Mouse (Mus musculus) embryo, embryonic 10 days (tissue): ENCODE measurements around the gene Arfgef2.

Experiments
- DNase-seq: peaks from one replicate; pipeline ENCODE4 v3.0.0-alpha.2; 2015; ENCODE audit warnings: low spot score

Gene Arfgef2

DNA sequence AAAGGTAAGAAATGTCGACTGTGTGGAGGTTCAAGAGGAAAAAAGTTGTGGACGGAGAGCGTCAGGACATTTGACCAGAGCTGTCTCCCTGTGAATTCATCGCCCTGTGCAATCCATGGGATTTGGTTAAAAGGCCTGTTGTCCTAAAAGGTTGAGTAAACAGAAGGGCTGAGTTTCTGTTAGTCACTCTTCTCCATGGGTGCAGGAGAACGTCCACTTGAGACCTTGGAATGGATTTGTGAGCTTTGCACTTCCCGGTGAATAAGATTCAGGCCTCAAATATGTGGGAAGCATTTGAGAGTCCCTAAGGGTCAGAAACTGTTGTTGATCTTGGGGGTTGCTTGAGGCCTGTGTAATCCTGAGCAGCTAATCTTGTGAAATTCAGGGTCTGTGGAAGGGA is 1.4 kb downstream of the Arfgef2 start:
- no peak for DNase-seq

DNA sequence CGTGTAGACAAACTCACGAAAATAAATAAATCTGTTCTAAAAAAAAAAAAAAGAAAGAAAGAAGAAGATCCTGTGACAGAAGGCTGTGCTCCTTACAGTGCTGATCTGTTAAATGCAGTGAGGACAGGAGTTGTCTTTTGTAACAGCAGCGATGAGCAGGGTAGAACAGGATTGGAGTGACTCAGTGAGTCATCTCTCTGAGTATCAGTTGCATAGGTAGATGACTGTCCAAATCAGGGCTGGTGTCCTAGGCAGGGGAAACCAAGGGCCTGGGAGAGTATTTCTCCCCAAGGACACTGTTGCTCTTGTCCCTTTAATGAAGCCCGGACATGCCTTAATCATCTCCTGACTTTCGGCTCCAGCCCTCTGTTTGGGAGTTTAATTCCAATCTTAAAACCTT is 4.1 kb downstream of the Arfgef2 start:
- DNase-seq = no peak

- no peak for DNase-seq
Measured at GRCm38 (mm10) chr2:166810821-166811220, 5.4 kb downstream of the Arfgef2 start.

DNA sequence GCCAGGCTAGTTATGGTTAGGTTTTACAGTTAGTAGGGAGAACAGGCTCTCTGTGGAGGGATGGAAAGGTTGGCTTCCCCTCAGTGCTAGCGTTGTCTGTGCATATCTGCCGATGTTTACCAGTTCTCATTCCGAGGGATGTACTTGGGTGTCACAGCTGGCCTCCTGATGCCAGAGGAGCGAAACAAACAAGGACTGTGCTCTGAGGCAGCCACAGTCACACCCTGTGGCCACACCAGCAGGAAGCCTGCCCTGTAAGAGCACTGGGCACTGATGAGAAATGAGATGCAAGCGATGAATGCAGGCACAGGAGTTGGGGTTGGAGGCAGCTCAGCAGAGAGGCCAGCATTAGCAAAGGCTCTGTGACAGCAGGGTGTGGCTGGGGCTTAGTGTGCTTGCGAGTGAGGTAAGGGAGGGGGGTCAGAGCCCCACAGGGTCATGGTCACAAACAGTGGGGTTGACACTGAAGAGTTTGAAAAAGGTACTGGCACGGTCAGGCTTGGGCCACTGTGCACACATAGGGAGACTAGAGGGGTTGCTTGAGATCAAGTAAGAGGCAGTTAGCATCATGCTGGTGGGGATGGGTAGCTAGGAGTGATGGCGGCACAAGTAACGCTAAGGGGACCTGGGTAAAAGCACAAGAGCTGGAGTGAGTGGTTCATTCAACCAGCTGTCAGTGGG is 13.2 kb downstream of the Arfgef2 start:
- no peak for DNase-seq

GRCm38 (mm10) chr2:166819849-166820248 is 14.5 kb downstream of the Arfgef2 start:
- no peak for DNase-seq

DNA sequence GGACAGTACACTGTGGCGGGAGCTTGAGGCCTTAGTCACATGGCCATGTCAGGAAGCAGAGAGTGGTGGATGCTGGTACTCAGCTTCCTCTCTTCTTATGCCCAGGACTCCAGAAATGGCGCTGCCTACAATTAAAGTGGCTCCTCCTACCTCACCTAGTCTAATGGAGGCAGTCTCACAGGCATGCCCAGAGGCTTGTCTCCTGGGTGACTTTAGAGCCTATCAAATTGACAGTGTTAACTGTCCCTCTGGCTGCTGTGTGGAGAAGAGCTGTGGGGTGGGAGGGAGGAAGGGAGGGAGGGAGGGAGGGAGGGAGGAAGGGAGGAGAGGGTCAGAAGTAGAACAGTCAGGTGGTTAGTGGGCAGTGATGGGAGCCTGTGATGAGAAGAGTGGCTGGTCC is 15.5 kb downstream of the Arfgef2 start:
- no peak for DNase-seq

DNA sequence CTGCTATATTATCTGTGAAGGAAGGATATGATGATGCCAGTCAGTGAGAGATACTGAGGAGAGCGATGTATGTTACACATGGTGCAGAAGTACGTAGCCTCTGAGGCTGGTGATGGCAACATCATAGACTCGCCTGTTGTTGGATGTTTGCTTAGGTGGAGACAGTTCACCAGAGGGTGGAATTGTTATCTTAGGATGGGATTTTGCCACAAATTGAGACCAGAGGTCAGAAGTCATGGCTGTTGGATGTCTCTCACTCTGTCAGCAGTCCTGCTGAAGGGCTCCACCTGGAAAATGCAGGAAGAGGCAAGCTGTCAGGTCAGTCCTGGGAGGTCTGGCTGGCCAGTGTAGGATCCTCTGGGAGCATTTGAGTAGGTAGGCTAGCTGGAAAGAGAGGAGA is 16.0 kb downstream of the Arfgef2 start:
- DNase-seq = no peak

DNA sequence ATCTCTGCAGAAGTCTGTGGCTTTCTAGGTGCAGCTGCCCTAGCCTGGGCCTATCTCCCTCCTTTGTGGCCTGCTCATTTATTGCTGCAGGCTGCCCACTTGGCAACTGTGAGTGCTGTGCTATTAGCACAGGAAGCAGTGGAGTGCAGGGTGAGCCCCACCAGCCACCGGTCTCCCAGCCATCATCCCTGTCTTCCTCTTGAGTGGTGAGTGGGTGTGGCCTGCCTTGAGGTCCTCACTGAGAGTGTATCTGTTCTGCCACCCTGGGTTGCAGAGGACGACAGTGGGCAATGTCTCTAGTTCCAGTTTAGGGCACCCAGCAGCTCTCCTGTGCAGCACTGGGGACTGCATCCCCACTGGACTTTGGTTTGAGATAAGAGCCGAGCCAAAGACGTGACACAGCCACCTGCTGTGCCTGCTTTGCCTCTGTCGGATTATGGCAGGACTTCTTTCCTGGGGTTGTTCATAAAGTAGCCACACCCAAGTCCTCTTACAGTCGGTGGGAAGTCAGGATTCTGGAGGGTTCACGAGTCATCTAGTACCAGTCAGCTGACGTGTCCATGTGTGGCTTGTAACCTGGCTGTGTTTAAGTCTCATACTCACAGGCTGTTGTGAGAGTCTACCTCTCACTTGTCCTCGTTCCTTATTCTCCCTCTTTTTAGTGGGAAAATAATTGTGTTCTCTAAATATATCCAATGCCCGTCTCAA is 16.9 kb downstream of the Arfgef2 start:
- no peak for DNase-seq

DNA sequence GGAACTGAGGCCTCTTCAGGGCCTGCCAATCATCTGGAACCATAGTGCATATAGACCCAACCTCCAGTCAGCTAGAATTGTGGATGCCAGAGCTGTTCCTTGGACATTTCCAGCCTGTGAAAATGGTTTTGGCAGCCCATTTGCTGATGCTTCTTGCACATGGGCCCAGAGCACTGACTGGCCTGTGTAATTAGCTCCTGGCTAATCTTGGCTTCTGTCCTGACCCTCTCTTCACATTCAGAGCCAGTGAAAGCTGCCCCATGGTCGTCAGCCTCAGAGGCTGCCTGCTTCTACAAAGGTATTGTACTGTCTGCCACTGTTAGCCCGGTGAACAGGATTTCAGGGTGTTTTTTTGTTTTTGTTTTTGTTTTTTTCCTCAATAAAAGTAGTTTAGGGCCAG is 17.5 kb downstream of the Arfgef2 start:
- DNase-seq = no peak

DNA sequence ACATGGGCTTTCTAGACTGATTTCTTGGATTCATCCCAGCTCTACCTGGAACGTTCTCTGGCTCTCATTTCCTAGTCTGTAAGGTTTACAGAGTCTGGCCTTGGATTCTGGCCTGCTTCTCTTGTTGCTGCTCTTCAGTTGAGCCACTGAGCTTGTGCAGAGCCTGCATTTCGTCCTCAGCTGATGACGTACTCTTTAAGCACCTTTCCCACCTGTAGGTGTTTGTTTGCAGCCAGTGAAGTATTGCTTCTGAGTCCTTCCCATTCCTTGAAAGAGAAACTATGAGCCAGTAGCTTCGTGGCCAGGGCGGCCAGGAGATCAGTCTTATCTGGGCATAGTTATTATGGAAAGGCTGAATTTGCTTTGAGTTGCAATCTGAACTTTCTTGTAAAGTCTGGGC is 19.0 kb downstream of the Arfgef2 start:
- no peak for DNase-seq

GRCm38 (mm10) chr2:166824998-166825397 is 19.6 kb downstream of the Arfgef2 start:
- no peak for DNase-seq

DNA sequence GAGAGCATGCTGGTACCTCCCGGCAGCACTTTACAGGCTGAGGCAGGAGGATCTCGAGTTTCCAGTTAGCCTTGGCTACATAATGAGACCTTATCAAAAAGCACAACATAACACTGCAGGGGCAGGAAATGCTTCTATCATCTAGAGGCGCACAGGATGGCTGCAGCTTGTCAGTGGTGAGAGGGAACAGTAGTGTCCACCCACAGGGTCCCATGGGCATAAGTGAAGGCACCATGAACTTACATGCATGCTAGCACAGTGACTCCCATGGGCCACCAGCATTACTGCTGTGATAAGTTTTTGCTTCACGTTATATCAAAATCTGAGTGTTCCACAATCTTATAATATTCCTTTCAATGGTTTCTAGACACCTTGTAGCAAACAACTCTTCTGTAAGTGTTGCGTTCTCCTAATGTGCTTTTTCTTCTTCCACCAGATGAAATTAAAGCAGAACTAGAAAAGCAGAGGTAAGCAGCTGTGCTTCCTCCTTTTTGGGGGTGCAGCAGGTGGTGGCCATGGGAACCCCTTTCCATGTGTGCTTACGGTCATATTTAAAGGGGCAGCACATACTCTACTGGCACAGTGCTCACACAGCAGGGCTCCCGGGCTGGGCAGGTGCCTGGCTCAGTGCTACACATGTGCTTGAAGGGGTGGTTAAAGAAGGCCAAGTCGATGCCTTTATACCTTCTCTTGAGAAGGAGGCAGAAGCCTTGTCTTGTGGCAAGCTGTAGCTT is 21.3 kb downstream of the Arfgef2 start:
- DNase-seq = no peak

DNA sequence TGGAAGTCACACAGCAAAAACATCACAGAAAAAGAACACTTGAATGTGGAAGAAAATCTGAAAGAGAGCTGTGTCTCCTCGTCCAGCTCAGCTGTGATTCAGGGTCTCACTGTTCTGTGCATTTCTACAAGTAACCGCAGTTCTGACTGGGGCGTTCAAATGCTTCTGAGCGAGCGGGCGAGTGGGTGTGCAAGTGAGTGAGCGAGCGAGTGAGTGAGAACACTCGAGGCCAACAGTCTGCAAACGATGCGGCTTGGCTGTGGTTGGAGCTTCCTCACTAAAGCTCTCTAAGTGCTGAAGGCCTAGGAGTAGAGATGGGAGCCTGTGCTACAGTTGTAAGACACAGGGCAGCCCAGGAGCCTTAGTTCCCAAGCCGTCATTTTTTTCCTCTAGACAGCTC is 22.9 kb downstream of the Arfgef2 start:
- DNase-seq = no peak

GRCm38 (mm10) chr2:166830350-166830749 is 25.0 kb downstream of the Arfgef2 start:
- DNase-seq = no peak

- DNase-seq = no peak
Measured at GRCm38 (mm10) chr2:166834091-166834490, 28.7 kb downstream of the Arfgef2 start.

GRCm38 (mm10) chr2:166834796-166835195 is 29.4 kb downstream of the Arfgef2 start:
- no peak for DNase-seq

DNA sequence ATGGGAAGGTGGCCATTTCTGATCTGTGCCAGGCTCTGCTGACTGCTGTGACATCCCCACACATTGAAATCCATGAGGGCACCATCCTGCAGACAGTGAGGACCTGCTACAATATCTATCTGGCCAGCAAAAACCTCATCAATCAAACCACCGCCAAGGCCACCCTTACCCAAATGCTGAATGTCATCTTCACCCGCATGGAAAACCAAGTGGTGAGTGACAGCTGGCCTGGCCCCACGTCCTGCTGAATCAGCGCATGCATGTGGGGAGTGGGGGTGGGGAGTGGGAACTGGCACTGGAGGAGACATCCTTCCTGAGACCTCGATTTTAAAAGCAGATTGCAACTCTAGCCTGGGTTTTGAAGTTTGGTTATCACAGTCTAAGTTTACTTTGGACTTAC is 30.2 kb downstream of the Arfgef2 start:
- no peak for DNase-seq

DNA sequence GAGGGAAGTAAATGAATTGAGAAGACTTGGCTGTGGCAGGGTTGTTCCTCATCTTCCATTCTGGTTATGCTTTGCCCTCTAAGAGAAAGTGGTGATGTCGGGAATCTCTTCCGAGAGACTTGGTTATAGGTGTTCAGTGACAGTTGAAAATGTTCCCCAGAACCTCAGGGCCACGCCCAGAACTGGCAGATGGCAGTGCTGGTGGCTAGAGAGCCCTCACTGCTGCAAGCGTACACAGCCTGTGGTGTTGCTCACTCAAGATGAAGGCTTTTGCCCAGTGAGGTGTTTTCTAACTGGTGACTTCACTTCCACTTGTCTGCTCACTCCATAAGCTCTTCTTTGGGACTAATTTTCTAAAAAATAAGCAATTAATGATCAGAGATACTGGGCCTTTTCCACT is 36.4 kb downstream of the Arfgef2 start:
- no peak for DNase-seq

GRCm38 (mm10) chr2:166850691-166851090 is 45.3 kb downstream of the Arfgef2 start:
- DNase-seq = no peak

GRCm38 (mm10) chr2:166852270-166852669 is 46.9 kb downstream of the Arfgef2 start:
- no peak for DNase-seq

DNA sequence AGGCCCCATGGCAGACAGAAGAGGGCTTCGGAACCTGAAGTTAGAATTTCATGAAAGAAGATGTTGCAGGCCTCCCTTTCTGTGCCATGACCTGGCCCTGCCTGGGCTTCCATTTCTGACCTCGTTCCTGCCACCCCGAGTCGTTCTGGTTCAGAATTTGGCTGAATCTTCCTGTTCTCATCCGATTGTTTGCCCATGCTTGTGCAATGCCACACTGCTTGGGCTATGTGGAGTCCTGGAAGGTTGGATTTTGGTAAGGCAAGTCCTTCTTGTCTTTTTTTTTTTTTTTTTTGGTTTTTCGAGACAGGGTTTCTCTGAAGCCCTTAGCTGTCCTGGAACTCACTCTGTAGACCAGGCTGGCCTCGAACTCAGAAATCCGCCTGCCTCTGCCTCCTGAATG is 50.4 kb downstream of the Arfgef2 start:
- no peak for DNase-seq

DNA sequence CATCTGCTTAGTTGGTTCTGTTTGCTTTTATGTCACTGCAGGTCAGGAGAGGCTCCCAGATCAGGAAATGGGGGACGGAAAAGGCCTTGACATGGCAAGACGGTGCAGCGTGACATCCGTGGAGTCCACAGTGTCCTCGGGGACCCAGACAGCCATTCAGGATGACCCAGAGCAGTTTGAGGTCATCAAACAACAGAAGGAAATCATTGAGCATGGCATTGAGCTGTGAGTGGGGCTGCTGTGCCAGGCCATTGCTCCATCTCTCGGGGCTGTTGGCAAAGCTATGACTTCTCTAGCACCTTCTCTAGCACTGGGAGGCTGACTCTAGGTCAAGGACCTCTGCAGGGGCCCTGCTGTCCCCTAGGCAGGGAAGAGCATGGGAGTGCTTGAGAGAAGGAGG is 51.0 kb downstream of the Arfgef2 start:
- no peak for DNase-seq

DNA sequence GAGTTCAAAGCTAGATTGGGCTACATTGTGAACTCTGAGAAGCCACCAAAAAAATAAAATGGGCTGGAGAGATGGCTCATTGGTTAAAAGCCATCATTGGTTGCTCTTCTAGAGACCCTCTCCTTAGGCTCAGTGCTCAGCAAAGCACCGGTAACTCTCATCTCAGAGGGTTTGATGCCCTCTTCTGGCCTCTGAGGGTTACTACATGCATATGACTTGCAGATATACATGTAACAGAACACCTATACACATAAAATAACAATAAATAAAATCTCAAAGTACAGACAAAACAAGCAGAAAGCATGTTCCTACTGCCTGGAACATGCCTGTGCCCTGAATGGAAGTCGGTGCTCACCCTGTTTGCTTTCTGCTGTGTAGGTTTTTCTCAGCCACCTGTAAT is 51.7 kb downstream of the Arfgef2 start:
- peak; percentile 56 for DNase-seq
